Mouse (Mus musculus) pancreas, adult 10 weeks (tissue): ENCODE results near the gene Drg1. TPM values are rescaled to one million over a fixed set of nuclear protein-coding genes. Genes with fewer than 3 reads are reported as not detected.

Source experiments
- polyA plus RNA-seq: library from polyadenylated mRNA; stranded (reverse); fragments of 350-450 nt; fragmentation: Illumina TruSeq; extraction: RNeasy Lipid Tissue Mini Kit (QIAGEN cat#74804); gene quantifications from one replicate; pipeline ENCODE4 v1.2.3, GENCODE M21; 2015; ENCODE audit warnings: low read depth, low replicate concordance; ENCODE audit not compliant: insufficient read depth

Drg1 gene
- polyA plus RNA-seq: 22.0 TPM

DNA sequence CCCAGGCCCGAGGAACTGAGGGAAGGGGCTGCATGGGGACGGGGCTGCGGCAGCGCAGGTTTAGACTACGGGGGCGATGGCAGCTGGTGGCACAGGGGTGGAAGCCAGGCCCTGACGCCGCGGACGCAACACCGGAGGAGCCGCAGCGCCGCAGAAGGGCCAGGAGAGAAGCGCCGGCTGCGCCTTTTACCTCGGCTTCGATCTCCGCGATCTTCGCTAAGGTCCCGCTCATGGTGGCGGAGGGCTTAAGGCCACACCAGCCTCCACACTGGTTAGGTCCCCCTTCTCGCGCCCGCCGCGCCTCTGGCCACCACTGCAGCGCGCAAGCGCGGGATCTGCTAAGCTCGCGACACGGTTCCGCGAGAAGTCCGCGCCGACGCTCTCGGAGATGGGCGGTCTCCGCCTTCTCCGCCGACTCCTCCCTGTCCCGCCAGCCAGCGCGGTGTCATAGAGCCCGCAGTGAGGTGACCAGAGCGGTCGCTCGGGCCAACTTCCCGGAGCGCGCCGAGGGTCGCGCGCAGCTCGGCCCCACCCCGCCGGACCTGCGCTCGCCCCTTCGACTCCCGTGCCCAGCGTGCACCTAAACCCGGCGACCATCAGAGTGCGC, at the start of gene Drg1:
TSS of gene Drg1 (minus strand) at position 337 of the 607 bp plus-strand sequence.

DNA sequence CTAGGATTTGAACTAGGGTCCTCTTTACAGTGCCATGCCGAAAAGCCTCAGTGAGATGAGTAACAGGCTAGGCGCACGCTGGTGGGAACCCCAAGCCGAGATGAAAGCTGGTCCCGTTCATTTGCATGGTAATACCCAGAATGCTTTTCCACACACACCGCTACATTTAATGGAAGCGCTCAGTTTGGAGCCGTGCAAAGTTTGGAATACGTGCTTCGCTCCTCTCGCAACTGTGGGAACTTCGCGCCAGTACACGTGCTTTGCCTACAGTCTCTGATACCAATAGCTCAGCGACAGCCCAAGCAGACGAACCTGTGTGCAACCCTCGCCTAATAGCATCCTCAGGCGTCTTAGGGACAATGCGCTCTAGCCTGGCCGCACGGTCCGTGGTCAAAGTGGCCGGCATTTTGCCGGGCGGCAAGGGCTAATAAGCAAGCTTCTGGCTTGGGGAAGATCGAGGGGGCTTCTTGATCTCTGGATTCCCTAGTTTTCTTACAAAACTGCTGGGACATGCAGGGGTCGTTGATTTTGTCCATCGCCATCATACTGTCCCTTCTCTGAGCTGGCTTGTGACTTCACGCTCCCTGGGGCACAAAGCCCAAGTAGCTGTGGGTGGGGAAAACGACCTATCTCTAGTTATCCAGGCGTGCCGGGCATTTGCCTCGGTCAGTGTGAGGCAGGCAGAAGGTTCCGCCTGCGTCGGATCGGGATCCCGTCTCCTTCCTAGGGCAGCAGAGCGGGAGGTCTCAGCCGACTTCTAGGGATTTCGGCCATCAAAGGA, 22.5 kb upstream of the Drg1 start, which contains the start of gene Patz1:
TSS of gene Patz1 (plus strand) at position 354 of the 781 bp plus-strand sequence.

DNA sequence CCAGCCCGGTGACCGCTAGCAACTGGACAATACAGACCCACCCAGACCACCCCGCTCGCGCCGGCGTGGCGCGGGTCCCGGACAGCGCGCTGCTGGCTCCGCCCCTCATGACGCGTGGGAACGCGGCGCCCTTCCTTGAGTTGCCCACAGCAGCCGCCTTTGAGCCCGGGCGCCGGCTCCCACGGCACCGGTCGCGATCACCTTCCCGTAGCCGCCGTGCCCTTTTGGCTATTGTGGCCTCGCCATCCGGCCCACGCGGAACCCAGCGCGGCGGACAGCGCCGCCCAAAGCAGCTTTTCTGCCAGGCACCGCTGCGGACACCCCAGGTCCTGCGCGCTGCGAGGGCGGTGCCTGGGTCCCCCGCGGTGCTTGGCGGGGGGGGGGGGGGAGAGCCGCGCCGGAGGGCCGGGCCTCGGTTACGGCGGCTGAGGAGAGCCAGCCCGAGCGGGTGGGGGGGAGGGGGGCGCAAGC, 63.9 kb downstream of the Drg1 start, which contains the start of gene Eif4enif1:
TSS of gene Eif4enif1 (plus strand) at position 162 of the 471 bp plus-strand sequence.

DNA sequence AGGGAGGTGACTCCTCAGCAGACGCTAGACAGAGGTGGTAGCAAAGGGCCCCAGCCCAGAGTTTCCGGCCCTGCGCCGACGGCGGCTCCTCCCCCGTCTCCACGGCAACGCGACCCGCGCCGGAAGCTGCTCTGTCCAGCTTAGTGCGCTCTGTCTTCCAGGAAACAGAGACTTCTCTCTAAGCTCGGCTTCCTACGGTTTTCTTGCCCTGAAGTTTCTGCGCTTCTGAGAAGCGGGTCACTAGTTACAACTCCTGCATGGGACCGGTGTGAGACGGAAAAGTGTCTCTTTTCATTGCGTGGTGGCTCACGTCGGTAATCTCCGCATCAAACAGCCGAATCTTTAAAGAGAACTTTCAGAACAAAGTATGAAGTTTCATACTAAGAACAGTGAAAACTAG, 72.9 kb downstream of the Drg1 start, which contains the start of gene Sfi1:
TSS of gene Sfi1 (minus strand) at position 101 of the 400 bp plus-strand sequence.

Other genes starting within 250 kb of the Drg1 start
- gene Sfi1, start 73.0 kb downstream of the Drg1 start, polyA plus RNA-seq: 8.4 TPM
- 9.3 TPM for gene Eif4enif1, start 64.0 kb downstream of the Drg1 start, polyA plus RNA-seq
- gene Patz1, start 22.5 kb upstream of the Drg1 start, polyA plus RNA-seq: 5.4 TPM
- gene Pik3ip1, start 64.0 kb upstream of the Drg1 start, polyA plus RNA-seq: 4.2 TPM
- 20.8 TPM for gene Limk2, start 142.8 kb upstream of the Drg1 start, polyA plus RNA-seq
- 8.9 TPM for gene Rnf185, start 185.9 kb upstream of the Drg1 start, polyA plus RNA-seq
- 0.72 TPM for gene Pla2g3, start 221.9 kb upstream of the Drg1 start, polyA plus RNA-seq
- 8.3 TPM for gene Inpp5j, start 238.4 kb upstream of the Drg1 start, polyA plus RNA-seq
- 57.2 TPM for gene Selenom, start 248.3 kb upstream of the Drg1 start, polyA plus RNA-seq